Mouse (Mus musculus): ENCODE measurements at regions not wholly inside any gene's neighbourhood (a gene's known extent, or its start where the extent isn't known, plus 50 kb on each side); places are given as distances from the start of the nearest gene placed in this dataset.

- Histone ChIP-seq H3K27ac (no peak overlapping the region), H3K9ac (no peak overlapping the region), H3K4me2 (no peak overlapping the region), H3K4me3 (no peak overlapping the region), H3K36me3 (no peaks in the 10 kb centered on the region), H3K4me1 (peaks cover 3% of the 10 kb centered on the region; the same call in 1 of the 2 replicates), H3K27me3 (no peaks in the 10 kb centered on the region), H3K9me3 (no peaks in the 10 kb centered on the region)
- WGBS = 41% methylated on average over 5 of the region's 5 CpGs
- no peak for ATAC-seq (ENCODE audit: insufficient number of reproducible peaks, insufficient read depth, low FRiP score, low TSS enrichment, low read depth)
Observed at GRCm38 (mm10) chr4:95474726-95475406, 82.4 kb upstream of the Fggy start.

- Histone ChIP-seq H3K9me3 (no peaks in the 10 kb centered on the region), H3K4me1 (peaks cover 3% of the 10 kb centered on the region; the same call in 1 of the 2 replicates), H3K9ac (no peak overlapping the region), H3K36me3 (no peaks in the 10 kb centered on the region), H3K4me3 (no peak overlapping the region), H3K27ac (peak overlapping the region; percentile 24; the same call in 1 of the 2 replicates), H3K4me2 (no peak overlapping the region), H3K27me3 (no peaks in the 10 kb centered on the region)
- 0 out of 2 replicates have a peak, but pooled peaks have one; percentile 56 for ATAC-seq (ENCODE audit: insufficient number of reproducible peaks, insufficient read depth, low FRiP score, low TSS enrichment, low read depth)
- 64% methylated on average over 12 of the region's 12 CpGs for WGBS
Observed at GRCm38 (mm10) chr4:95476071-95476724, 81.1 kb upstream of the Fggy start.

GRCm38 (mm10) chr4:95483571-95483970 is 73.7 kb upstream of the Fggy start:
- ATAC-seq (ENCODE audit: insufficient number of reproducible peaks, insufficient read depth, low FRiP score, low TSS enrichment, low read depth) = peak; percentile 48; the same call in 1 of the 2 replicates
- Histone ChIP-seq H3K4me1 (peaks cover 12% of the 10 kb centered on the region), H3K9ac (no peak overlapping the region), H3K4me2 (no peak overlapping the region), H3K36me3 (no peaks in the 10 kb centered on the region), H3K27me3 (no peaks in the 10 kb centered on the region), H3K4me3 (no peak overlapping the region), H3K9me3 (no peaks in the 10 kb centered on the region), H3K27ac (no peak overlapping the region)
- 53% methylated on average over 6 of the region's 6 CpGs for WGBS

- Histone ChIP-seq H3K36me3 (no peaks in the 10 kb centered on the region), H3K9me3 (no peaks in the 10 kb centered on the region), H3K4me2 (no peak overlapping the region), H3K9ac (no peak overlapping the region), H3K4me3 (no peak overlapping the region), H3K27me3 (no peaks in the 10 kb centered on the region), H3K4me1 (peaks cover 14% of the 10 kb centered on the region), H3K27ac (no peak overlapping the region)
- ATAC-seq (ENCODE audit: insufficient number of reproducible peaks, insufficient read depth, low FRiP score, low TSS enrichment, low read depth) = no peak
- 82% methylated on average over 7 of the region's 7 CpGs for WGBS
Observed at GRCm38 (mm10) chr4:95487323-95487722, 70.0 kb upstream of the Fggy start.

- no peak overlapping the region for H3K4me2 ChIP-seq
- no peaks in the 10 kb centered on the region for H3K36me3 ChIP-seq
- H3K4me1 ChIP-seq = peaks cover 14% of the 10 kb centered on the region
- H3K27me3 ChIP-seq = no peaks in the 10 kb centered on the region
- no peak overlapping the region for H3K4me3 ChIP-seq
- ATAC-seq (ENCODE audit: insufficient number of reproducible peaks, insufficient read depth, low FRiP score, low TSS enrichment, low read depth) = no peak
- 76% methylated on average over 1 of the region's 1 CpGs for WGBS
- H3K9me3 ChIP-seq = no peaks in the 10 kb centered on the region
- no peak overlapping the region for H3K27ac ChIP-seq
- H3K9ac ChIP-seq = no peak overlapping the region
Observed at GRCm38 (mm10) chr4:95487969-95488368, 69.3 kb upstream of the Fggy start.

- H3K4me1 ChIP-seq = peaks cover 10% of the 10 kb centered on the region
- no peak overlapping the region for H3K4me2 ChIP-seq
- no peaks in the 10 kb centered on the region for H3K9me3 ChIP-seq
- no peaks in the 10 kb centered on the region for H3K36me3 ChIP-seq
- ATAC-seq (ENCODE audit: insufficient number of reproducible peaks, insufficient read depth, low FRiP score, low TSS enrichment, low read depth) = no peak
- no peak overlapping the region for H3K4me3 ChIP-seq
- WGBS = 50% methylated on average over 2 of the region's 2 CpGs
- H3K27me3 ChIP-seq = no peaks in the 10 kb centered on the region
- H3K9ac ChIP-seq = no peak overlapping the region
- no peak overlapping the region for H3K27ac ChIP-seq
Observed at GRCm38 (mm10) chr4:95489059-95489458, 68.2 kb upstream of the Fggy start.

GRCm38 (mm10) chr4:95500265-95500664 is 57.0 kb upstream of the Fggy start:
- H3K4me1 ChIP-seq = no peaks in the 10 kb centered on the region
- no peak overlapping the region for H3K4me2 ChIP-seq
- no peak overlapping the region for H3K4me3 ChIP-seq
- no peak for ATAC-seq (ENCODE audit: insufficient number of reproducible peaks, insufficient read depth, low FRiP score, low TSS enrichment, low read depth)
- H3K27me3 ChIP-seq = no peaks in the 10 kb centered on the region
- 91% methylated on average over 3 of the region's 3 CpGs for WGBS
- H3K27ac ChIP-seq = no peak overlapping the region
- H3K9ac ChIP-seq = no peak overlapping the region
- H3K9me3 ChIP-seq = no peaks in the 10 kb centered on the region
- no peaks in the 10 kb centered on the region for H3K36me3 ChIP-seq

- H3K4me2 ChIP-seq = no peak overlapping the region
- no peaks in the 10 kb centered on the region for H3K4me1 ChIP-seq
- no peaks in the 10 kb centered on the region for H3K36me3 ChIP-seq
- WGBS = 36% methylated on average over 2 of the region's 2 CpGs
- H3K4me3 ChIP-seq = no peak overlapping the region
- no peaks in the 10 kb centered on the region for H3K27me3 ChIP-seq
- H3K27ac ChIP-seq = no peak overlapping the region
- no peak overlapping the region for H3K9ac ChIP-seq
- H3K9me3 ChIP-seq = no peaks in the 10 kb centered on the region
- ATAC-seq (ENCODE audit: insufficient number of reproducible peaks, insufficient read depth, low FRiP score, low TSS enrichment, low read depth) = no peak
Observed at GRCm38 (mm10) chr4:95501164-95501563, 56.1 kb upstream of the Fggy start.

GRCm38 (mm10) chr4:95507141-95507945 is 50.0 kb upstream of the Fggy start:
- H3K36me3 ChIP-seq = no peaks in the 10 kb centered on the region
- WGBS = 79% methylated on average over 7 of the region's 7 CpGs
- no peak overlapping the region for H3K4me2 ChIP-seq
- peaks cover 6% of the 10 kb centered on the region; the same call in 1 of the 2 replicates for H3K4me1 ChIP-seq
- H3K27me3 ChIP-seq = no peaks in the 10 kb centered on the region
- ATAC-seq (ENCODE audit: insufficient number of reproducible peaks, insufficient read depth, low FRiP score, low TSS enrichment, low read depth) = no peak
- H3K4me3 ChIP-seq = no peak overlapping the region
- H3K9ac ChIP-seq = no peak overlapping the region
- H3K9me3 ChIP-seq = no peaks in the 10 kb centered on the region
- H3K27ac ChIP-seq = no peak overlapping the region
